Mouse (Mus musculus) liver, adult 2 months (tissue): ENCODE data around the gene Prr18.

Source experiments
- CTCF ChIP-seq: fragments of 200-500 bp; IDR thresholded peaks from 2 replicates; pipeline ENCODE4 v1.5.1; 2011; ENCODE audit warnings: low read depth, low read length, control low read depth
- POLR2A ChIP-seq: fragments of 200-500 bp; IDR thresholded peaks from 2 replicates; pipeline ENCODE4 v1.6.1; 2011; ENCODE audit warnings: low read length, control low read depth; ENCODE audit not compliant: insufficient read depth; ENCODE audit errors: extremely low read depth

GRCm38 (mm10) chr17:8385441-8385840 lies 48.2 kb downstream of the Prr18 start:
- TF ChIP-seq CTCF (no peak), POLR2A (no peak)
